Mouse (Mus musculus) right cerebral cortex, postnatal 36 days (tissue): ENCODE measurements around the gene Gm19402.

Experiments
- DNase-seq, 2 experiments: peaks; one replicate each; pipeline ENCODE4 v3.0.0; 2022; ENCODE audit warnings: low spot score in 2 of 2, mixed read lengths in 1 of 2

The Gm19402 gene

GRCm38 (mm10) chr10:77666342-77666741 is 24.2 kb downstream of the Gm19402 start:
- no peak for DNase-seq

GRCm38 (mm10) chr10:77663949-77664665 is 26.4 kb downstream of the Gm19402 start:
- no peak for DNase-seq

- no peak for DNase-seq
Measured at GRCm38 (mm10) chr10:77658286-77658994, 32.1 kb downstream of the Gm19402 start.

GRCm38 (mm10) chr10:77652046-77652445 is 38.5 kb downstream of the Gm19402 start:
- no peak for DNase-seq

- DNase-seq = no peak
Measured at GRCm38 (mm10) chr10:77647901-77648300, 42.7 kb downstream of the Gm19402 start.

- DNase-seq = no peak
Measured at GRCm38 (mm10) chr10:77647461-77647860, 43.1 kb downstream of the Gm19402 start.

- DNase-seq = no peak
Measured at GRCm38 (mm10) chr10:77645571-77645970, 45.0 kb downstream of the Gm19402 start.

- DNase-seq = no peak
Measured at GRCm38 (mm10) chr10:77643160-77643559, 47.4 kb downstream of the Gm19402 start.
